Mouse (Mus musculus): ENCODE measurements around the gene Rpl3. TPM values are rescaled to one million over a fixed set of nuclear protein-coding genes. Genes with fewer than 3 reads are reported as not detected.

Gene Rpl3
- polyA plus RNA-seq, 1 experiment, result 298 TPM

GRCm38 (mm10) chr15:80069171-80069570, 22.5 kb downstream of the Rpl3 start:
- WGBS, result 40% methylated on average over 4 of the region's 4 CpGs
- Histone ChIP-seq H3K4me3 (ENCODE audit: low read depth, low read length) (no peak overlapping the region), H3K27me3 (ENCODE audit: control insufficient read depth, insufficient read depth, low read length) (no peaks in the 10 kb centered on the region), H3K4me1 (ENCODE audit: control insufficient read depth, insufficient read depth, insufficient read length, low read length) (peaks cover 5% of the 10 kb centered on the region; the same call in 1 of the 2 replicates), H3K27ac (ENCODE audit: insufficient read depth, low read depth, low read length) (no peak overlapping the region), H3K36me3 (ENCODE audit: control insufficient read depth, insufficient read depth, low read length) (no peaks in the 10 kb centered on the region)
- TF ChIP-seq POLR2A (IDR thresholded peaks at IDR 0.05; ENCODE audit: low read depth, low read length) (no peak), CTCF (IDR thresholded peaks at IDR 0.05; ENCODE audit: extremely low read depth, insufficient read length, insufficient replicate concordance, low read depth, low read length) (no peak)

- no peak overlapping the region for H3K4me3 ChIP-seq (ENCODE audit: low read depth, low read length)
- TF ChIP-seq CTCF (IDR thresholded peaks at IDR 0.05; ENCODE audit: extremely low read depth, insufficient read length, insufficient replicate concordance, low read depth, low read length) (peak; percentile 39; the same call in 1 of the 2 replicates), POLR2A (IDR thresholded peaks at IDR 0.05; ENCODE audit: low read depth, low read length) (no peak)
- H3K4me1 ChIP-seq (ENCODE audit: control insufficient read depth, insufficient read depth, insufficient read length, low read length), result no peaks in the 10 kb centered on the region
- WGBS, result 65% methylated on average over 3 of the region's 3 CpGs
- H3K36me3 ChIP-seq (ENCODE audit: control insufficient read depth, insufficient read depth, low read length), result no peaks in the 10 kb centered on the region
- H3K27ac ChIP-seq (ENCODE audit: insufficient read depth, low read depth, low read length), result no peak overlapping the region
- no peaks in the 10 kb centered on the region for H3K27me3 ChIP-seq (ENCODE audit: control insufficient read depth, insufficient read depth, low read length)
Observed at GRCm38 (mm10) chr15:80066538-80066937, 25.1 kb downstream of the Rpl3 start.

GRCm38 (mm10) chr15:80065414-80065813, 26.3 kb downstream of the Rpl3 start:
- WGBS, result 22% methylated on average over 13 of the region's 13 CpGs
- no peak for TF ChIP-seq POLR2A (IDR thresholded peaks at IDR 0.05; ENCODE audit: low read depth, low read length)
- TF ChIP-seq CTCF (IDR thresholded peaks at IDR 0.05; ENCODE audit: extremely low read depth, insufficient read length, insufficient replicate concordance, low read depth, low read length), result peak; percentile 55; the same call in 1 of the 2 replicates
- Histone ChIP-seq H3K36me3 (ENCODE audit: control insufficient read depth, insufficient read depth, low read length) (no peaks in the 10 kb centered on the region), H3K27ac (ENCODE audit: insufficient read depth, low read depth, low read length) (no peak overlapping the region), H3K27me3 (ENCODE audit: control insufficient read depth, insufficient read depth, low read length) (no peaks in the 10 kb centered on the region), H3K4me1 (ENCODE audit: control insufficient read depth, insufficient read depth, insufficient read length, low read length) (no peaks in the 10 kb centered on the region), H3K4me3 (ENCODE audit: low read depth, low read length) (no peak overlapping the region)

- 68% methylated on average over 5 of the region's 5 CpGs for WGBS
- Histone ChIP-seq H3K27ac (ENCODE audit: insufficient read depth, low read depth, low read length) (no peak overlapping the region), H3K4me3 (ENCODE audit: low read depth, low read length) (no peak overlapping the region), H3K4me1 (ENCODE audit: control insufficient read depth, insufficient read depth, insufficient read length, low read length) (no peaks in the 10 kb centered on the region), H3K36me3 (ENCODE audit: control insufficient read depth, insufficient read depth, low read length) (no peaks in the 10 kb centered on the region), H3K27me3 (ENCODE audit: control insufficient read depth, insufficient read depth, low read length) (no peaks in the 10 kb centered on the region)
- no peak for TF ChIP-seq POLR2A (IDR thresholded peaks at IDR 0.05; ENCODE audit: low read depth, low read length)
- TF ChIP-seq CTCF (IDR thresholded peaks at IDR 0.05; ENCODE audit: extremely low read depth, insufficient read length, insufficient replicate concordance, low read depth, low read length), result no peak
Observed at GRCm38 (mm10) chr15:80064965-80065364, 26.7 kb downstream of the Rpl3 start.

GRCm38 (mm10) chr15:80062821-80063220, 28.8 kb downstream of the Rpl3 start:
- Histone ChIP-seq H3K36me3 (ENCODE audit: control insufficient read depth, insufficient read depth, low read length) (no peaks in the 10 kb centered on the region), H3K4me1 (ENCODE audit: control insufficient read depth, insufficient read depth, insufficient read length, low read length) (no peaks in the 10 kb centered on the region), H3K4me3 (ENCODE audit: low read depth, low read length) (no peak overlapping the region), H3K27ac (ENCODE audit: insufficient read depth, low read depth, low read length) (no peak overlapping the region), H3K27me3 (ENCODE audit: control insufficient read depth, insufficient read depth, low read length) (no peaks in the 10 kb centered on the region)
- TF ChIP-seq POLR2A (IDR thresholded peaks at IDR 0.05; ENCODE audit: low read depth, low read length) (no peak), CTCF (IDR thresholded peaks at IDR 0.05; ENCODE audit: extremely low read depth, insufficient read length, insufficient replicate concordance, low read depth, low read length) (no peak)
- WGBS, result 42% methylated on average over 5 of the region's 5 CpGs

GRCm38 (mm10) chr15:80062339-80062738, 29.3 kb downstream of the Rpl3 start:
- Histone ChIP-seq H3K27me3 (ENCODE audit: control insufficient read depth, insufficient read depth, low read length) (no peaks in the 10 kb centered on the region), H3K27ac (ENCODE audit: insufficient read depth, low read depth, low read length) (no peak overlapping the region), H3K4me3 (ENCODE audit: low read depth, low read length) (no peak overlapping the region), H3K4me1 (ENCODE audit: control insufficient read depth, insufficient read depth, insufficient read length, low read length) (no peaks in the 10 kb centered on the region), H3K36me3 (ENCODE audit: control insufficient read depth, insufficient read depth, low read length) (no peaks in the 10 kb centered on the region)
- TF ChIP-seq POLR2A (IDR thresholded peaks at IDR 0.05; ENCODE audit: low read depth, low read length) (no peak), CTCF (IDR thresholded peaks at IDR 0.05; ENCODE audit: extremely low read depth, insufficient read length, insufficient replicate concordance, low read depth, low read length) (no peak)
- WGBS, result 51% methylated on average over 6 of the region's 9 CpGs

GRCm38 (mm10) chr15:80061071-80061550, 30.6 kb downstream of the Rpl3 start:
- TF ChIP-seq POLR2A (IDR thresholded peaks at IDR 0.05; ENCODE audit: low read depth, low read length) (no peak), CTCF (IDR thresholded peaks at IDR 0.05; ENCODE audit: extremely low read depth, insufficient read length, insufficient replicate concordance, low read depth, low read length) (no peak)

More at GRCm38 (mm10) chr15:80061071-80061550, 30.6 kb downstream of the Rpl3 start:
- no peaks in the 10 kb centered on the region for H3K36me3 ChIP-seq (ENCODE audit: control insufficient read depth, insufficient read depth, low read length)
- H3K4me1 ChIP-seq (ENCODE audit: control insufficient read depth, insufficient read depth, insufficient read length, low read length), result no peaks in the 10 kb centered on the region
- H3K27me3 ChIP-seq (ENCODE audit: control insufficient read depth, insufficient read depth, low read length), result no peaks in the 10 kb centered on the region
- no peak overlapping the region for H3K27ac ChIP-seq (ENCODE audit: insufficient read depth, low read depth, low read length)
- H3K4me3 ChIP-seq (ENCODE audit: low read depth, low read length), result no peak overlapping the region
- 85% methylated on average over 4 of the region's 4 CpGs for WGBS

Data from small intestine, adult 2 months (tissue).